Mouse (Mus musculus): ENCODE measurements around the gene Tmem132a. TPM values are rescaled to one million over a fixed set of nuclear protein-coding genes. Genes with fewer than 3 reads are reported as not detected.

The Tmem132a gene
- polyA plus RNA-seq, 1 experiment from 2014 or later = 2.1 TPM

DNA sequence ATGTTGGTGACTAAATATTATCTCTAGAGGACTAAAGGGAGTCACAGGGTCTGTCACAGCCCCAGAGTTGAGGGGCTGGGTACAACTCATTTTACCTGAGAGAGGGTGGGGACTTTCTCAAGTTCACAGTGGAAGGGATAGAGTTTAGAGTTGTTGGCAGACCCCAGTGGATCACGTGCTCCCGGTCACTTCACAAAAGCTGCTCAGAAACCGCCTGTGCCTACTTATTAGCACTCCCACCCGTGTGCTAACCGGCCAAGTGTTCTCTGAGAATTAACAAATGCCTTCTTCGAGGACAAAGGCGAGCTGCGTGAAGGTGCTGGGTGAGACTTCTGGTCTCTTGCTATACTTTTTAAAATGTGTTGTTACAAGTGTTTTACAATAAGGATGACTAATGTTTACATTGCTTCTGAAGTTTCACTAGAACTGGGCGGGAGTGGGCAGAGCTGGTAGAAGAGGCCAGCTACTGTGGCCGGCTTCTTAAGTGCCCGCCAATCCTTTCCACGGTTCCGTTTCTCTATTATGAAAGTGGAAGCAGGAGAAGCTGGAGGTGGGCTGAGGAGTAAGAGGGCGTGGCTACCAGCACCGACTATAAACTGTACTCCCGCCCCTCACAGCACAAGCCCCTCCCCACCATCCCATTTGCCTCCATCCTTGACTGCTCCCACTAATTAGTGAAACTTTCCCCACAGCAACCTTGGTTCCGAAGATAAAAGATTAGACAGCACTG, 51.4 kb downstream of the Tmem132a start:
- DNase-seq = no peak
- H3K27ac ChIP-seq (ENCODE audit: low read depth) = no peak overlapping the region
- H3K9ac ChIP-seq (replicated peaks) = no peak overlapping the region
- ATAC-seq = peak; percentile 17; the same call in 1 of the 2 replicates
- no peaks in the 10 kb centered on the region for H3K9me3 ChIP-seq (ENCODE audit: low read length)
- no peaks in the 10 kb centered on the region for H3K4me1 ChIP-seq (ENCODE audit: insufficient read depth)
- WGBS (ENCODE audit: insufficient replicate concordance) = 38% methylated on average over 17 of the region's 17 CpGs
- TF ChIP-seq EP300 (IDR thresholded peaks at IDR 0.05; ENCODE audit: low read depth) (no peak), CTCF (IDR thresholded peaks at IDR 0.05; ENCODE audit: low read depth) (no peak)
- H3K4me3 ChIP-seq (ENCODE audit: low read depth, low read length) = no peak overlapping the region
- H3K27me3 ChIP-seq (ENCODE audit: insufficient read depth, low read length) = no peaks in the 10 kb centered on the region
- peak overlapping the region; percentile 53 for H3K4me2 ChIP-seq (ENCODE audit: low read depth, low read length)
- no peaks in the 10 kb centered on the region for H3K36me3 ChIP-seq (replicated peaks; ENCODE audit: insufficient read depth, low read length)

DNA sequence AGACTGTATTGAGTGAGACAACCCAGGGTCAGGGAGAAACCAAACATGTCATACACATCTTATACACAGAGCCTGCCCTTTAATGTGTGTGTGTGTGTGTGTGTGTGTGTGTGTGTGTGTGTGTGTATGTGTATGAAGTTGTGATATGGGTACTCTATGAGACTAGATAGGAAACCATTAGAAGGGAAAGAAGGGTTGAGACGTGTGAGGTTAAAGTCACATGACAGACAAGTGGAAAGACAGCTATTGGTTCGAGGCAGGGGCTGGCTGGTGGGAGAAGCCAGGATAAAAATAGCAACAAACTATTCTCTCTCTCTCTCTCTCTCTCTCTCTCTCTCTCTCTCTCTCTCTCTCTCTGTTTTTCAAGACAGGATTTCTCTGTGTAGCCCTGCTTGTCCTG, 53.3 kb downstream of the Tmem132a start:
- Histone ChIP-seq H3K9me3 (ENCODE audit: low read length) (no peaks in the 10 kb centered on the region), H3K4me1 (ENCODE audit: insufficient read depth) (no peaks in the 10 kb centered on the region), H3K27me3 (ENCODE audit: insufficient read depth, low read length) (no peaks in the 10 kb centered on the region), H3K36me3 (replicated peaks; ENCODE audit: insufficient read depth, low read length) (no peaks in the 10 kb centered on the region), H3K27ac (ENCODE audit: low read depth) (no peak overlapping the region), H3K4me2 (ENCODE audit: low read depth, low read length) (no peak overlapping the region), H3K9ac (replicated peaks) (no peak overlapping the region), H3K4me3 (ENCODE audit: low read depth, low read length) (no peak overlapping the region)
- TF ChIP-seq EP300 (IDR thresholded peaks at IDR 0.05; ENCODE audit: low read depth) = no peak
- no peak for TF ChIP-seq CTCF (IDR thresholded peaks at IDR 0.05; ENCODE audit: low read depth)
- no peak for DNase-seq
- ATAC-seq = no peak
- 33% methylated on average over 2 of the region's 2 CpGs for WGBS (ENCODE audit: insufficient replicate concordance)

DNA sequence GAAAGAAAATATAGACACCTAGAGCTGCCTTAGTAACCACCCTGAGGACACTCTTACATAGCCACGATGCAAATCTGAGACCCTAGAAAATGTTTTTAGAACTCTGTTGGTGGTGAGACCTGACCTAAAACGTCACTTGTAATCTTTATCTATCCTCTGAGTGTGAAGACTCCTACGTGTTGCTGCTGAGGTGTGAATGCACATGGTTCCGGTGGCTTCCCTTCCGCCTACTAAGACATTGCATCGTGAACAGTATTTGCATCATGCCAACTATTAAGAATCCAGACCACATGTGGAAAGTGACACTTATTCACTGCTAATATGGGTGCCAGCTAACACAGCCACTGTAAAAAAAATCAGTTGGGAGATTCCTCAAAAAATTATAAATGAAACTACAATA, 53.9 kb downstream of the Tmem132a start:
- Histone ChIP-seq H3K4me1 (ENCODE audit: insufficient read depth) (no peaks in the 10 kb centered on the region), H3K27ac (ENCODE audit: low read depth) (no peak overlapping the region), H3K9ac (replicated peaks) (no peak overlapping the region), H3K36me3 (replicated peaks; ENCODE audit: insufficient read depth, low read length) (no peaks in the 10 kb centered on the region), H3K9me3 (ENCODE audit: low read length) (no peaks in the 10 kb centered on the region), H3K4me2 (ENCODE audit: low read depth, low read length) (no peak overlapping the region), H3K27me3 (ENCODE audit: insufficient read depth, low read length) (no peaks in the 10 kb centered on the region), H3K4me3 (ENCODE audit: low read depth, low read length) (no peak overlapping the region)
- no peak for DNase-seq
- ATAC-seq = no peak
- WGBS (ENCODE audit: insufficient replicate concordance) = 72% methylated on average over 6 of the region's 6 CpGs
- TF ChIP-seq EP300 (IDR thresholded peaks at IDR 0.05; ENCODE audit: low read depth) (no peak), CTCF (IDR thresholded peaks at IDR 0.05; ENCODE audit: low read depth) (no peak)

DNA sequence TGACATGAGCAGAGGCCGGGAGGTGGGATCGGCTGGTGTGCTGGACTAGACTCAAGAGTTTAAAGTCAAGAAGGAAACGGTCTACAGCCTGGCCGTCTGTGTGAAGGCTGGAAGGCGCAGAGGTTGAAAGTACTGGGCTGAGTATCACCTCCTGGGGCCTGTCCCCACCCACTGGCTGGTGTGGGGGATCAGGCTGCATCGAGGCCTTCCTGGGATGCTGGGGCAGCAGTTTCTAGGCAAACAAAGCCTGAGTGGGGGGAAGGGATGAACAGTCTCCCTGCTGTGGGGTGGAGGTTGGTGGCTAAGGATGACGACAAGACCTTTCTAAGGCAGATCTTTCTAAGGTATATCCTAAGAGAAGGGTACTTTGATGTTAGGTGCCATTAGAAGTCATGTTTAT, 55.8 kb downstream of the Tmem132a start:
- Histone ChIP-seq H3K36me3 (replicated peaks; ENCODE audit: insufficient read depth, low read length) (no peaks in the 10 kb centered on the region), H3K9me3 (ENCODE audit: low read length) (no peaks in the 10 kb centered on the region), H3K9ac (replicated peaks) (no peak overlapping the region), H3K4me3 (ENCODE audit: low read depth, low read length) (no peak overlapping the region), H3K27ac (ENCODE audit: low read depth) (no peak overlapping the region), H3K4me2 (ENCODE audit: low read depth, low read length) (no peak overlapping the region), H3K27me3 (ENCODE audit: insufficient read depth, low read length) (no peaks in the 10 kb centered on the region), H3K4me1 (ENCODE audit: insufficient read depth) (no peaks in the 10 kb centered on the region)
- TF ChIP-seq CTCF (IDR thresholded peaks at IDR 0.05; ENCODE audit: low read depth) = no peak
- no peak for TF ChIP-seq EP300 (IDR thresholded peaks at IDR 0.05; ENCODE audit: low read depth)
- ATAC-seq (no peak), DNase-seq (no peak)
- WGBS (ENCODE audit: insufficient replicate concordance) = 78% methylated on average over 7 of the region's 7 CpGs

DNA sequence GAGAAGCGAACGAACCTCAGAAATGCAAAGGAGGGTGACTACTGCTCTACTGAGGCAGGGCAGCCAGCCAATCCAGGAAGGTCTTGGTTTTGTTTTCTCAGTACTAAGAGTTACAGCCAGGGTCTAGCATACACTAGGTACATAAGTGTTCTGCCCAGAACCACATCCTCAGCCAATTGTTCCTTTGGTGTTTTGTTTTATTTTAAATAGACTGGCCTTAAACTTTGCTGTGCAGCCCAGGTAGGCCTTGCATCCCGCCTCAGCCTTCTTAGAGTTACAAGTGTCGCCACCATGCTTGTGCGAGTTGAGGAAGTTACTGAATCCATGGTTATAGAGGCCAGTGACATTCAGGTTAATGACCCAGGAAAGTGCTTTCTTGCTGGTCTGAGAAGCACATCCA, 56.7 kb downstream of the Tmem132a start:
- H3K4me2 ChIP-seq (ENCODE audit: low read depth, low read length) = no peak overlapping the region
- no peak overlapping the region for H3K27ac ChIP-seq (ENCODE audit: low read depth)
- H3K36me3 ChIP-seq (replicated peaks; ENCODE audit: insufficient read depth, low read length) = no peaks in the 10 kb centered on the region
- no peaks in the 10 kb centered on the region for H3K4me1 ChIP-seq (ENCODE audit: insufficient read depth)
- ATAC-seq (no peak), DNase-seq (no peak)
- no peaks in the 10 kb centered on the region for H3K27me3 ChIP-seq (ENCODE audit: insufficient read depth, low read length)
- 82% methylated on average over 5 of the region's 5 CpGs for WGBS (ENCODE audit: insufficient replicate concordance)
- no peaks in the 10 kb centered on the region for H3K9me3 ChIP-seq (ENCODE audit: low read length)
- TF ChIP-seq EP300 (IDR thresholded peaks at IDR 0.05; ENCODE audit: low read depth) (no peak), CTCF (IDR thresholded peaks at IDR 0.05; ENCODE audit: low read depth) (no peak)
- no peak overlapping the region for H3K4me3 ChIP-seq (ENCODE audit: low read depth, low read length)
- H3K9ac ChIP-seq (replicated peaks) = no peak overlapping the region

DNA sequence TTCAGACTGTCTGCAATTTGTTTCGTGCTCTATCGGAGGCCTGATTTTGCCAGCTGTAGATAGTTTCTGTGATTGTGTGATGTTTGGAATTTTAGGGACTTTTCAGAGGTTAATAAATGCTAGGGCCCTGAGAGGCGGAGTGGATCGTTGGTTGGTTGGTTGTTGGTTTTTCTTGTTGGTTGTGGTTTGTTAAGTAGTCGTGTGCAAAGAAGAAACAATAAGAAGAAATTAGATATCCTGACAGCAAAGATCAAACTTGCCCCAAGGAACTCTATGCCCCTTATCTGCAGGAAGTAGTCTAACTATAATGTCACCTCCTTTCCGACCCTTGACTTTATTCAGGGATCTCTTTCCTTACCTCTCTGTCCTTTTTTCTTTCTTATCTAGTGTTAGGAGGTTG, 58.3 kb downstream of the Tmem132a start:
- no peaks in the 10 kb centered on the region for H3K36me3 ChIP-seq (replicated peaks; ENCODE audit: insufficient read depth, low read length)
- no peak overlapping the region for H3K27ac ChIP-seq (ENCODE audit: low read depth)
- DNase-seq (no peak), ATAC-seq (no peak)
- H3K27me3 ChIP-seq (ENCODE audit: insufficient read depth, low read length) = no peaks in the 10 kb centered on the region
- WGBS (ENCODE audit: insufficient replicate concordance) = 52% methylated on average over 6 of the region's 6 CpGs
- H3K4me3 ChIP-seq (ENCODE audit: low read depth, low read length) = no peak overlapping the region
- no peaks in the 10 kb centered on the region for H3K9me3 ChIP-seq (ENCODE audit: low read length)
- H3K4me2 ChIP-seq (ENCODE audit: low read depth, low read length) = no peak overlapping the region
- no peak overlapping the region for H3K9ac ChIP-seq (replicated peaks)
- TF ChIP-seq CTCF (IDR thresholded peaks at IDR 0.05; ENCODE audit: low read depth) = no peak
- no peak for TF ChIP-seq EP300 (IDR thresholded peaks at IDR 0.05; ENCODE audit: low read depth)
- H3K4me1 ChIP-seq (ENCODE audit: insufficient read depth) = no peaks in the 10 kb centered on the region

DNA sequence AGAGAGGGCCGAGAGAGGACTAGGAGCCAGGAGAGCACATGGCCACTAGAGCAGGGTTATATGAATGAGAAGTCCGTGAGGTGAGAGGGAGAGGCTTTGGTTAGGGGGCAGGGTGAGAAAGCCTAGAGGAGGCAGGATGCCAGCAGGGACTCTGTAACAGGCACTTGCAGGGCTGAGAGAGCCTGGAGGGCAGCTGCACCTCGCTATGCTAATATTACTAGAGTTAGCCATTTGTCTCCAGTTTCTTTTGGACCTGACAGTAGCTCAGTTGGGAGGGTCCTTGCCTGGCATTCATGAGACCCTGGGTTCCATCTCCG, 59.6 kb downstream of the Tmem132a start:
- H3K36me3 ChIP-seq (replicated peaks; ENCODE audit: insufficient read depth, low read length) = no peaks in the 10 kb centered on the region
- no peaks in the 10 kb centered on the region for H3K4me1 ChIP-seq (ENCODE audit: insufficient read depth)
- no peaks in the 10 kb centered on the region for H3K27me3 ChIP-seq (ENCODE audit: insufficient read depth, low read length)
- TF ChIP-seq CTCF (IDR thresholded peaks at IDR 0.05; ENCODE audit: low read depth) (no peak), EP300 (IDR thresholded peaks at IDR 0.05; ENCODE audit: low read depth) (no peak)
- WGBS (ENCODE audit: insufficient replicate concordance) = 61% methylated on average over 4 of the region's 4 CpGs
- ATAC-seq (no peak), DNase-seq (no peak)
- no peak overlapping the region for H3K4me2 ChIP-seq (ENCODE audit: low read depth, low read length)
- H3K27ac ChIP-seq (ENCODE audit: low read depth) = no peak overlapping the region
- H3K9me3 ChIP-seq (ENCODE audit: low read length) = no peaks in the 10 kb centered on the region
- H3K9ac ChIP-seq (replicated peaks) = no peak overlapping the region
- no peak overlapping the region for H3K4me3 ChIP-seq (ENCODE audit: low read depth, low read length)

All from liver, postnatal 0 days (tissue).